Mouse (Mus musculus) v-Abl transformed pro-B cells (cell line): Measurements from ENCODE around the gene Gm7544.
"Not testable (repeated sequence)": the region's sequence is repeated elsewhere in the genome, so short reads cannot be mapped to it uniquely, and the experiment has no call there.

Experiments
- in situ Hi-C, 2 experiments: fragments of 400-800 bp; cut with MboI; formaldehyde crosslinking; loops; one replicate each; pipeline ENCODE4 v1.15.1; 2025; ENCODE audit not compliant: unreplicated experiment in 2 of 2

The Gm7544 gene

GRCm38 (mm10) chr1:82931326-82931725, 24.5 kb downstream of the Gm7544 start, which contains the start of gene Gm6217:
Gm6217 (minus strand) TSS chr1:82931399.
- in situ Hi-C loops, result not testable (repeated sequence)

DNA sequence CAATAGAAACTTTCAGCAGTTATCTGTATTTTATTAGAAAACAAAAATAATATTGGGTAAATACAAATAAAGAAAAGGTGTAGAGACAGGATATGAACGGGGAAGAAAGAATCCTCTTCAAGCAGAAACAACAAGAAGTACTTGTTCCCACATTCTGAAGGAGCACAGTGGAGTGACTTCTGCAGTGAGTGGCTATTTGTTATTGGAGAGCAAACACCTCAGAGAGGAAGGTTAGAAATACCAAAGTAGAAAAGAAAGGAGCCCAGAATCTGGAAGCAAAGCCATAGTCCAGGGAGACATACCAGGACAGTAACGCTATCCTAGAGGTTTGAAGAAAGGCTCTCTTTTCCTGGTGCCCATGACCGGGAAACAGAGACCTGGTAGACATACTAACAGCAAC, 25.3 kb downstream of the Gm7544 start:
- in situ Hi-C loops, result not testable (repeated sequence)

DNA sequence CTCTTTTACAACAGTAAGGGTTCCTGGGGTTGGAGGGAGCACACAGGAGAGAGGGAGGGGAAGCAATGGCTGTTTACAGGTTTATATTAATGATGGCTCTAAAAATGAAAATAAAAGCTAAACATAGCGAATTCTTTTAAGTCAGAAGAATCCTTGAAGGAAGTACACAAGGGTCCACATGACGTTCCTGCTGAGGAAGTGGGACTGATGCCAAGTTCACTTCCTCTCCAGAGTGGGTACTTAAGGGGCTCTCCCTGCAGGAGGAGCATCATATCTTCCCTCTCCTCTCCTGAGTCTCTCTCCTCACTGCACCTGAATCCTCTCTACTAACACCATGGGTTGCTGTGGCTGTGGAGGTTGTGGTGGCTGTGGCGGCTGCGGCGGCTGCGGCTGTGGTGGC, 31.2 kb downstream of the Gm7544 start, which contains the start of gene A030014E15Rik:
TSS of gene A030014E15Rik (plus strand) at position 268 of the 400 bp plus-strand sequence.
- in situ Hi-C loops, result no loop called here

GRCm38 (mm10) chr1:82913434-82913833, 42.4 kb downstream of the Gm7544 start:
- in situ Hi-C loops, result not testable (repeated sequence)

- in situ Hi-C loops, result no loop called here
These were observed 42.8 kb downstream of the Gm7544 start, which contains the start of gene A030005L19Rik for GRCm38 (mm10) chr1:82913025-82913424. A030005L19Rik (plus strand) TSS chr1:82913325.

- in situ Hi-C loops, result no loop called here
These were observed 49.9 kb downstream of the Gm7544 start for GRCm38 (mm10) chr1:82905886-82906285.
